Mouse (Mus musculus): ENCODE measurements at regions not wholly inside any gene's neighbourhood (a gene's known extent, or its start where the extent isn't known, plus 50 kb on each side); places are given as distances from the start of the nearest gene placed in this dataset.

- in situ Hi-C loops (cut with MseI, MboI) = no loop called here
Observed at GRCm38 (mm10) chr11:114331579-114332150, 264.8 kb upstream of the Sdk2 start.

- in situ Hi-C loops (cut with MseI, MboI) = no loop called here
Observed at GRCm38 (mm10) chr11:114330316-114330715, 263.5 kb upstream of the Sdk2 start.

- in situ Hi-C loops (cut with MseI, MboI) = no loop called here
Observed at GRCm38 (mm10) chr11:114322627-114323026, 255.8 kb upstream of the Sdk2 start.

- in situ Hi-C loops (cut with MseI, MboI) = no loop called here
Observed at GRCm38 (mm10) chr11:114321974-114322373, 255.1 kb upstream of the Sdk2 start.

GRCm38 (mm10) chr11:114321527-114321926 is 254.7 kb upstream of the Sdk2 start:
- in situ Hi-C loops (cut with MseI, MboI) = no loop called here

- in situ Hi-C loops (cut with MseI, MboI) = no loop called here
Observed at GRCm38 (mm10) chr11:114315274-114315673, 248.4 kb upstream of the Sdk2 start.

- in situ Hi-C loops (cut with MseI, MboI) = no loop called here
Observed at GRCm38 (mm10) chr11:114313652-114314051, 246.8 kb upstream of the Sdk2 start.

GRCm38 (mm10) chr11:114311640-114312039 is 244.8 kb upstream of the Sdk2 start:
- in situ Hi-C loops (cut with MseI, MboI) = no loop called here

- in situ Hi-C loops (cut with MseI, MboI) = no loop called here
Observed at GRCm38 (mm10) chr11:114303636-114304354, 236.9 kb upstream of the Sdk2 start.

GRCm38 (mm10) chr11:114300611-114301319 is 233.9 kb upstream of the Sdk2 start:
- in situ Hi-C loops (cut with MseI, MboI) = no loop called here

- in situ Hi-C loops (cut with MseI, MboI) = no loop called here
Observed at GRCm38 (mm10) chr11:114296816-114297334, 230.0 kb upstream of the Sdk2 start.

GRCm38 (mm10) chr11:114294511-114295250 is 227.8 kb upstream of the Sdk2 start:
- in situ Hi-C loops (cut with MseI, MboI) = no loop called here

GRCm38 (mm10) chr11:114291258-114291657 is 224.4 kb upstream of the Sdk2 start:
- in situ Hi-C loops (cut with MseI, MboI) = no loop called here

GRCm38 (mm10) chr11:114289946-114290345 is 223.1 kb upstream of the Sdk2 start:
- in situ Hi-C loops (cut with MseI, MboI) = no loop called here

- in situ Hi-C loops (cut with MseI, MboI) = no loop called here
Observed at GRCm38 (mm10) chr11:114284820-114285666, 218.2 kb upstream of the Sdk2 start.

- in situ Hi-C loops (cut with MseI, MboI) = no loop called here
Observed at GRCm38 (mm10) chr11:114283208-114283607, 216.4 kb upstream of the Sdk2 start.

- in situ Hi-C loops (cut with MseI, MboI) = no loop called here
Observed at GRCm38 (mm10) chr11:114282566-114282965, 215.7 kb upstream of the Sdk2 start.

GRCm38 (mm10) chr11:114281846-114282245 is 215.0 kb upstream of the Sdk2 start:
- in situ Hi-C loops (cut with MseI, MboI) = no loop called here

- in situ Hi-C loops (cut with MseI, MboI) = no loop called here
Observed at GRCm38 (mm10) chr11:114281041-114281695, 214.3 kb upstream of the Sdk2 start.

- in situ Hi-C loops (cut with MseI, MboI) = no loop called here
Observed at GRCm38 (mm10) chr11:114277513-114278304, 210.9 kb upstream of the Sdk2 start.
